Mouse (Mus musculus) hindbrain, embryonic 13.5 days (tissue): Measurements from ENCODE around the gene Vars. TPM values are rescaled to one million over a fixed set of nuclear protein-coding genes. Genes with fewer than 3 reads are reported as not detected.
"Not testable (repeated sequence)": the region's sequence is repeated elsewhere in the genome, so short reads cannot be mapped to it uniquely, and the experiment has no call there.

Experiments
- ATAC-seq: fragments of 200-750 bp; cut with Nextera tagmentation; 2 replicates; pipeline ENCODE4 v1.8.0; 2017; ENCODE audit warnings: moderate TSS enrichment; ENCODE audit not compliant: low FRiP score
- H3K27ac ChIP-seq: fragments of 300-500 bp; sonication (generic); 2 replicates; pipeline ENCODE4 v1.5.1; 2015; ENCODE audit warnings: inconsistent platforms, mild to moderate bottlenecking, moderate library complexity
- H3K27me3 ChIP-seq: fragments of 300-500 bp; sonication (generic); 2 replicates; pipeline ENCODE4 v1.6.1; 2015; ENCODE audit warnings: mild to moderate bottlenecking, inconsistent platforms
- H3K36me3 ChIP-seq: fragments of 300-500 bp; sonication (generic); 2 replicates; pipeline ENCODE4 v1.6.1; 2015; ENCODE audit warnings: mild to moderate bottlenecking, inconsistent platforms
- H3K4me1 ChIP-seq: fragments of 300-500 bp; sonication (generic); replicated peaks from 2 replicates; pipeline ENCODE4 v1.6.1; 2015; ENCODE audit warnings: inconsistent platforms
- H3K4me2 ChIP-seq: fragments of 300-500 bp; sonication (generic); 2 replicates; pipeline ENCODE4 v1.6.1; 2015; ENCODE audit warnings: inconsistent platforms, mild to moderate bottlenecking, moderate library complexity
- H3K4me3 ChIP-seq: fragments of 300-500 bp; sonication (generic); 2 replicates; pipeline ENCODE4 v1.5.1; 2015; ENCODE audit warnings: mild to moderate bottlenecking, inconsistent platforms
- H3K9ac ChIP-seq: fragments of 300-500 bp; sonication (generic); 2 replicates; pipeline ENCODE4 v1.6.1; 2015; ENCODE audit warnings: mild to moderate bottlenecking, inconsistent platforms
- H3K9me3 ChIP-seq: fragments of 300-500 bp; sonication (generic); 2 replicates; pipeline ENCODE4 v1.6.1; 2016; ENCODE audit warnings: inconsistent platforms
- WGBS: fragments of 180-500 bp; shearing (Covaris S2); methylation state at CpG from one replicate; pipeline ENCODE4 v1.1.7; 2015; 5-methylcytosine and 5-hydroxymethylcytosine counted together
- polyA plus RNA-seq: library from polyadenylated mRNA; unstranded; fragments of >200 nt; fragmentation: Nextera tagmentation; extraction: Ambion mirVana; gene quantifications from 2 replicates; pipeline ENCODE4 v1.2.1, GENCODE M21; 2015

Gene Vars
- polyA plus RNA-seq, 1 experiment from 2014 or later, result 57.3 TPM

GRCm38 (mm10) chr17:35032323-35032870 lies 31.6 kb downstream of the Vars start:
- H3K27me3 ChIP-seq, result 0 out of 2 replicates have a peak, but pooled peaks cover 3% of the 10 kb centered on the region
- WGBS, result 72% methylated on average over 8 of the region's 8 CpGs
- H3K36me3 ChIP-seq, result no peaks in the 10 kb centered on the region
- no peak overlapping the region for H3K9ac ChIP-seq
- H3K4me3 ChIP-seq, result no peak overlapping the region
- H3K4me1 ChIP-seq, result peaks cover 16% of the 10 kb centered on the region
- H3K27ac ChIP-seq, result no peak overlapping the region
- ATAC-seq, result no peak
- H3K9me3 ChIP-seq, result no peaks in the 10 kb centered on the region
- H3K4me2 ChIP-seq, result no peak overlapping the region

GRCm38 (mm10) chr17:35033703-35034102 lies 32.9 kb downstream of the Vars start:
- ATAC-seq, H3K36me3 ChIP-seq, H3K9ac ChIP-seq, H3K4me2 ChIP-seq, H3K4me3 ChIP-seq, H3K9me3 ChIP-seq, H3K27ac ChIP-seq, H3K27me3 ChIP-seq: not testable (repeated sequence)
- 69% methylated on average over 1 of the region's 1 CpGs for WGBS
- peaks cover 11% of the 10 kb centered on the region for H3K4me1 ChIP-seq

GRCm38 (mm10) chr17:35034896-35035295 lies 34.1 kb downstream of the Vars start:
- 82% methylated on average over 6 of the region's 6 CpGs for WGBS
- Histone ChIP-seq H3K27me3 (0 out of 2 replicates have a peak, but pooled peaks cover 3% of the 10 kb centered on the region), H3K27ac (no peak overlapping the region), H3K9ac (no peak overlapping the region), H3K4me1 (peaks cover 5% of the 10 kb centered on the region), H3K36me3 (no peaks in the 10 kb centered on the region), H3K4me2 (no peak overlapping the region), H3K4me3 (no peak overlapping the region), H3K9me3 (no peaks in the 10 kb centered on the region)
- no peak for ATAC-seq

- Histone ChIP-seq H3K27me3 (no peaks in the 10 kb centered on the region), H3K9me3 (no peaks in the 10 kb centered on the region), H3K36me3 (no peaks in the 10 kb centered on the region), H3K9ac (no peak overlapping the region), H3K27ac (no peak overlapping the region), H3K4me1 (no peaks in the 10 kb centered on the region), H3K4me2 (no peak overlapping the region), H3K4me3 (no peak overlapping the region)
- ATAC-seq, result no peak
- 91% methylated on average over 11 of the region's 11 CpGs for WGBS
Observed at GRCm38 (mm10) chr17:35039121-35039873, 38.5 kb downstream of the Vars start.

GRCm38 (mm10) chr17:35043794-35044193 lies 43.0 kb downstream of the Vars start:
- Histone ChIP-seq H3K4me3 (no peak overlapping the region), H3K4me1 (peaks cover 16% of the 10 kb centered on the region), H3K9ac (no peak overlapping the region), H3K4me2 (no peak overlapping the region), H3K9me3 (no peaks in the 10 kb centered on the region), H3K27ac (no peak overlapping the region), H3K36me3 (no peaks in the 10 kb centered on the region), H3K27me3 (no peaks in the 10 kb centered on the region)
- no peak for ATAC-seq
- 88% methylated on average over 4 of the region's 4 CpGs for WGBS

GRCm38 (mm10) chr17:35044904-35045806 lies 44.4 kb downstream of the Vars start:
- WGBS, result 93% methylated on average over 7 of the region's 7 CpGs
- no peak overlapping the region for H3K4me3 ChIP-seq
- no peak overlapping the region for H3K9ac ChIP-seq

GRCm38 (mm10) chr17:35045807-35046680 lies 45.3 kb downstream of the Vars start:
- H3K27ac ChIP-seq, result peak overlapping the region; percentile 69
- H3K9ac ChIP-seq, result peak overlapping the region; percentile 83
- H3K4me1 ChIP-seq, result peaks cover 27% of the 10 kb centered on the region
- H3K4me2 ChIP-seq, result peak overlapping the region; percentile 99
- peak overlapping the region; percentile 55 for H3K4me3 ChIP-seq
- no peaks in the 10 kb centered on the region for H3K27me3 ChIP-seq
- no peaks in the 10 kb centered on the region for H3K9me3 ChIP-seq
- WGBS, result 6% methylated on average over 47 of the region's 48 CpGs
- peak; percentile 79 for ATAC-seq
- no peaks in the 10 kb centered on the region for H3K36me3 ChIP-seq

More at GRCm38 (mm10) chr17:35044904-35045806, 44.4 kb downstream of the Vars start:
- ATAC-seq, result no peak
- H3K27ac ChIP-seq, result no peak overlapping the region
- peak overlapping the region; percentile 99 for H3K4me2 ChIP-seq
- H3K27me3 ChIP-seq, result no peaks in the 10 kb centered on the region
- H3K9me3 ChIP-seq, result no peaks in the 10 kb centered on the region
- peaks cover 25% of the 10 kb centered on the region for H3K4me1 ChIP-seq
- H3K36me3 ChIP-seq, result no peaks in the 10 kb centered on the region

- Histone ChIP-seq H3K9me3 (no peaks in the 10 kb centered on the region), H3K36me3 (no peaks in the 10 kb centered on the region), H3K4me3 (peak within 1 kb of the TSS; percentile 55), H3K4me2 (peak within 1 kb of the TSS; percentile 99), H3K27ac (peak within 1 kb of the TSS; percentile 69), H3K27me3 (no peaks in the 10 kb centered on the region), H3K9ac (peak within 1 kb of the TSS; percentile 83), H3K4me1 (peaks cover 35% of the 10 kb centered on the region)
- peak; percentile 97 for ATAC-seq
- 3% methylated on average over 33 of the region's 33 CpGs for WGBS
Observed at GRCm38 (mm10) chr17:35046681-35047455, 46.1 kb downstream of the Vars start, which contains the start of gene Msh5. Gene Msh5, minus strand, starts transcription at chr17:35046745.

GRCm38 (mm10) chr17:35047688-35048087 lies 46.9 kb downstream of the Vars start:
- Histone ChIP-seq H3K4me2 (no peak overlapping the region), H3K27ac (peak overlapping the region; percentile 14; the same call in 1 of the 2 replicates), H3K36me3 (no peaks in the 10 kb centered on the region), H3K4me3 (no peak overlapping the region), H3K4me1 (peaks cover 43% of the 10 kb centered on the region), H3K9me3 (no peaks in the 10 kb centered on the region), H3K9ac (no peak overlapping the region), H3K27me3 (no peaks in the 10 kb centered on the region)
- ATAC-seq, result no peak
- 58% methylated on average over 1 of the region's 1 CpGs for WGBS

GRCm38 (mm10) chr17:35048149-35048931 lies 47.6 kb downstream of the Vars start:
- H3K27me3 ChIP-seq, result no peaks in the 10 kb centered on the region
- no peaks in the 10 kb centered on the region for H3K36me3 ChIP-seq
- no peak overlapping the region; the same call in 1 of the 2 replicates for H3K27ac ChIP-seq
- 50% methylated on average over 11 of the region's 11 CpGs for WGBS
- no peaks in the 10 kb centered on the region for H3K9me3 ChIP-seq
- H3K9ac ChIP-seq, result no peak overlapping the region
- no peak overlapping the region for H3K4me3 ChIP-seq
- no peak overlapping the region for H3K4me2 ChIP-seq
- H3K4me1 ChIP-seq, result peaks cover 47% of the 10 kb centered on the region
- ATAC-seq, result no peak
